Mouse (Mus musculus) E14TG2a.4 (cell line): ENCODE data around the gene Nr4a1.
A peak's percentile ranks its signal among the peaks of the same experiment; 100 is the strongest.

Experiments used
- CTCF ChIP-seq: conservative IDR thresholded peaks from 2 replicates; pipeline ENCODE4 v1.5.1; 2014; ENCODE audit warnings: low read length
- NANOG ChIP-seq: IDR thresholded peaks from 2 replicates; pipeline ENCODE4 v1.6.1; 2014; ENCODE audit warnings: borderline replicate concordance, low read length, mixed read lengths

GRCm38 (mm10) chr15:101323511-101323910, 69.4 kb downstream of the Nr4a1 start:
- TF ChIP-seq CTCF = peak; percentile 37
- no peak for TF ChIP-seq NANOG
